Mouse (Mus musculus) cerebellum, adult 2 months (tissue): ENCODE data around the gene Map4k2. TPM values are rescaled to one million over a fixed set of nuclear protein-coding genes. Genes with fewer than 3 reads are reported as not detected.

Experiments used
- DNase-seq, 2 experiments: peaks; one replicate each; pipeline ENCODE4 v3.0.0; 2021
- H3K27ac ChIP-seq: fragments of 200-500 bp; 2 replicates; pipeline ENCODE4 v1.5.1; 2012; ENCODE audit warnings: low read length, control low read depth, inconsistent platforms; ENCODE audit not compliant: insufficient read depth
- H3K27me3 ChIP-seq: fragments of 200-500 bp; 2 replicates; pipeline ENCODE4 v1.6.1; 2012; ENCODE audit warnings: inconsistent platforms, mild to moderate bottlenecking, low read length, moderate library complexity; ENCODE audit not compliant: control insufficient read depth, insufficient read depth
- H3K4me1 ChIP-seq: fragments of 200-500 bp; 2 replicates; pipeline ENCODE4 v1.6.1; 2011; ENCODE audit warnings: low read length; ENCODE audit not compliant: control insufficient read depth, insufficient read depth
- H3K4me3 ChIP-seq: fragments of 200-500 bp; replicated peaks from 2 replicates; pipeline ENCODE3; 2011; ENCODE audit warnings: mild to moderate bottlenecking, low read depth, low read length, control low read depth; ENCODE audit not compliant: insufficient read depth
- CTCF ChIP-seq: fragments of 200-500 bp; IDR thresholded peaks from 2 replicates; pipeline ENCODE4 v1.5.1; 2011; ENCODE audit warnings: low read depth, mild to moderate bottlenecking, control low read depth, low read length, moderate library complexity, borderline replicate concordance; ENCODE audit not compliant: insufficient read depth
- POLR2A ChIP-seq: fragments of 200-500 bp; IDR thresholded peaks from 2 replicates; pipeline ENCODE4 v1.6.1; 2011; ENCODE audit warnings: low read length, control low read depth, borderline replicate concordance; ENCODE audit not compliant: insufficient read depth
- WGBS: fragments of 180-500 bp; shearing (Covaris S2); methylation state at CpG from one replicate; pipeline ENCODE4 v1.1.7; 2018; 5-methylcytosine and 5-hydroxymethylcytosine counted together
- polyA plus RNA-seq: library from polyadenylated mRNA; depleted of rRNA; stranded (reverse); fragments of >200 nt; gene quantifications from 2 replicates; pipeline ENCODE4 v1.2.3, GENCODE M21; 2012

Gene Map4k2
- polyA plus RNA-seq, 1 experiment = 317 TPM

DNA sequence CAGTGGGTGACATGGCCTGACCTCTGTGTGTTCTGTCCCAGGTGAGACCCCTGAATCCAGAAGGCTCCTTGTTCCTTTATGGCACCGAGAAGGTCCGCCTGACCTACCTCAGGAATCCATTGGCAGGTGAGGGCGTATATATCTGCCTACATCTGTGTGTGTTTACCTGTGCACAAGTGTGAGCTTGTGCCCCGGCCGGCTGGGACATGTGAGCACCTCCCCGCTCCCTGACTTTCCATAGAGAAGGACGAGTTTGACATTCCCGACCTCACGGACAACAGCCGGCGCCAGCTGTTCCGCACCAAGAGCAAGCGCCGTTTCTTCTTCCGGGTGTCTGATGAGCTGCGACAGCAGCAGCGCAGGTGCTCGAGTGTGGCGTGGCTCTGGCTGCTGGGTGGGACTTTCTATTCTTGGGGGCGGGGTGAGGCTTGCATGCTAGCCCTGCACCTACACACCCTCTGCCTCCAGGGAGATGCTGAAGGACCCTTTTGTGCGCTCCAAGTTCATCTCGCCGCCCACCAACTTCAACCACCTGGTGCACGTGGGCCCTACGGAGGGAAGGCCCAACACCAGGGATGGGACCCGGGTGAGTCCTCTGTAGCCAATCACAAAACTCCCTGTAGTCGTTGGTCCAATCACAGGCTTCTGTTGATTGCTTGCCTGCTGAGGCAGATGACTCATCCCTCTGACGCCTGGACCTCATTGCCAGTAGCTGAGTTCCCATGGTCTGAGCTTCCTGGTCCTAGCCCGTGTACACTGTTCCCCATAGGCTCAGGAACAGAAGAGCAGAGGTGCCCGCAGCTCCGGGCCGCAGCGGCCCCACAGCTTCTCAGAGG is 18.9 kb upstream of the Map4k2 start:
- WGBS = 77% methylated on average over 33 of the region's 33 CpGs
- H3K4me3 ChIP-seq = no peak overlapping the region
- no peaks in the 10 kb centered on the region for H3K27me3 ChIP-seq
- no peak for TF ChIP-seq CTCF
- no peak overlapping the region for H3K27ac ChIP-seq
- peak; percentile 27 to 62 for DNase-seq
- H3K4me1 ChIP-seq = peaks cover 2% of the 10 kb centered on the region; the same call in 1 of the 2 replicates

GRCm38 (mm10) chr19:6324751-6325150 is 16.2 kb upstream of the Map4k2 start:
- Histone ChIP-seq H3K27me3 (no peaks in the 10 kb centered on the region), H3K4me3 (no peak overlapping the region), H3K27ac (no peak overlapping the region), H3K4me1 (peaks cover 2% of the 10 kb centered on the region; the same call in 1 of the 2 replicates)
- TF ChIP-seq POLR2A (no peak), CTCF (no peak)
- 77% methylated on average over 9 of the region's 9 CpGs for WGBS
- no peak for DNase-seq

DNA sequence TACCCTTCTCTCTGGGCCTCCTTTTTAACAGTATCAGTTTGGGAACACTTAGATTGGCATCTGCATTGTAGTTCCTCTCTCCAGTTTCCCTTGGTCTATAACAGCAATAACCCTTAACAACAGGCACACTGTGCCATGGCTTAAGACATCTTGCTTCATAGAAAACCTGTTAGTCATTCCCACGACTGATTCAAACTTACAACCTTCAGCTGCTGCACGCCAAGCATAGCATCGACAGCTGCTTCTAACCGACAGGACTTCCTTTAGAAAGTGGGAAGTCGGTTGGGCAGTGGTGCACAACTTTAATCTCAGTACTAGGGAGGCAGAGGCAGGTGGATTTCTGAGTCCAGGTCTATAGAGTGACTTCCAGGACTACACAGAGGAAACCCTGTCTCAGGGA is 9.8 kb upstream of the Map4k2 start:
- no peak for DNase-seq
- no peak for TF ChIP-seq POLR2A
- TF ChIP-seq CTCF = no peak
- 55% methylated on average over 5 of the region's 5 CpGs for WGBS
- Histone ChIP-seq H3K27me3 (no peaks in the 10 kb centered on the region), H3K4me1 (peaks cover 3% of the 10 kb centered on the region; the same call in 1 of the 2 replicates), H3K27ac (no peak overlapping the region), H3K4me3 (no peak overlapping the region)

DNA sequence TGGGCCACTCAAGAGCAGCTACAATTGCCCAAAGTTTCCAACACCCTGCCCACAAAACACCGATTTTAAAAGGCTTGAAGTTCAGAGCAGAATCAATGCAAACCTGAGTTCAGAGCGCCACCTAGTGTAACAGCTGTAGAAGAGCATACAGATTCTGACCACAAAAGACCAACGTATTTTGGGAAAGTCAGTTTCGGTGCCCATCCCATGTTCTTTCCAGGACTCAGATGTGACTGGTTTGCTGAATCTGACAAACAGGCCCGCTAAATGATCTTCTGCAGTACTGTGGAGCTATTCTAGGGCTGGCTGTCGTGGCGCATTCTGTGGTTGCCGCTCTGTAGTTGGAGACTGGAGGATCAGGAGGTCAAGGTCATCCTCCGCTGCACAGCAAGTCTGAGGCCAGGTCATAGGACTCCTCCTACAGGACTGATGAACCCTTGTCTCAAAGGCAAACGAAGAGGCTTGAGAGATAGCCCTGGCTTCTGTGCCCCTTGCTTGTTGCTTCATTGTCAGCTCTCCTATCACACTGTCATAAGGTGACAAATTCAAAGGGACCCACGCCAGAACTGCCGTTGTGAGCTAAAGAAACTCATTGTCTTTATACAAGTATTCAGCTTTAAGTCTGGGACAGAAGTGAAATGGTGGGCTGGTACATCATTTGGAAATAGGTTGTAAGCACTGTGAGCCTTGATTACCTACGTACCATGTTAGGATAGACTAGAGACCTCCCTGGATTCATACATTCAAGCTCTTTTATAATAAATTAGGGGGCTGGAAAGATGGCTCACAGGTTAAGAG is 9.0 kb upstream of the Map4k2 start:
- no peak for TF ChIP-seq POLR2A
- peak; percentile 65 for TF ChIP-seq CTCF
- Histone ChIP-seq H3K27me3 (no peaks in the 10 kb centered on the region), H3K27ac (no peak overlapping the region), H3K4me3 (no peak overlapping the region), H3K4me1 (peaks cover 9% of the 10 kb centered on the region)
- DNase-seq = peak; percentile 56 to 69
- WGBS = 20% methylated on average over 13 of the region's 13 CpGs

DNA sequence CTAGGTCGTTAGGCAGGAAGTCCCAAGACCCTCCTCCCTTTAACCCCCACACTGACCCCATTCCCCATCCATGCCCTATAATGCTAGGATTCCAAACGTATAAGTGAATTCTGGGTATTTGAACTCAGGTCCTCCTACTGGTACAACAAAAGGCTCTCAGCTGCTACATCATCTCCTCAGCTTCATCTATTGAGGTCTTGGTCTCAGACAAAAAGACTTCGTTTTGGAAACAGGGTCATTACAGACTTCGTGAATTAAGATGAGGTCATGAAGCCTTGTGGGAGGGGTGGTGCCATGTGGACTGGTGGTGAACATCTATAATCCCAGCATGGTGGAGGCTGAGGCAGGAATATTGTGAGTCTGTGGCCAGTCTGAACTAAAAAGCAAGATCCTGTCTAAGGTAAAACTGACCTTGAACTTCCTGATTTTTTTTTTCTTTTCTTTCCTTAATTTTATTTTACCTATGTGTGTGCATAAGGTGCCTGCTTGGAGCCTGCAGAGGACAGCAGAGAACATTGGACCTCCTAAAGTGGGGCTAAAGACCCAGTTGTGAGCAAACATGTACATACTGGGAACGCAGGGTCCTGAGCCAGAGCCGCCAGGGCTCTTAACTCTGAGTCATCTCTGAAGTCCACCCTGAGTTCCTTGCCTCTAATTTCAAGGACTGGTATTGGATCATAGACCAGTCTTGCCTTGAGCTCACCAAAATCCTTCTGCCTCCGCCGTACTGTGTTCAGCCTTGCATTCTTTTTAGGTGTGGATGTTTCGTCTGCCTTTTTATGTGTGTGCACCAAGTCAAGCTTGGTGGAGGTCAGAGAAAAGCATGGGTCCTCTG is 7.0 kb upstream of the Map4k2 start:
- DNase-seq = peak in 1 of 2 experiments; percentile 14
- no peak overlapping the region for H3K4me3 ChIP-seq
- no peak overlapping the region for H3K27ac ChIP-seq
- 68% methylated on average over 9 of the region's 9 CpGs for WGBS
- peaks cover 12% of the 10 kb centered on the region for H3K4me1 ChIP-seq
- TF ChIP-seq CTCF (no peak), POLR2A (no peak)
- H3K27me3 ChIP-seq = no peaks in the 10 kb centered on the region

- no peaks in the 10 kb centered on the region for H3K27me3 ChIP-seq
- TF ChIP-seq POLR2A (peak; percentile 48; the same call in 1 of the 2 replicates), CTCF (0 out of 2 replicates have a peak, but pooled peaks have one; percentile 14)
- H3K4me1 ChIP-seq = peaks cover 12% of the 10 kb centered on the region
- H3K27ac ChIP-seq = peak within 1 kb of the TSS; percentile 53
- under 1% methylated on average over 41 of the region's 43 CpGs for WGBS
- DNase-seq = peak; percentile 93 to 97
- H3K4me3 ChIP-seq = peak within 1 kb of the TSS; percentile 68
Observed at GRCm38 (mm10) chr19:6334673-6335457, 6.1 kb upstream of the Map4k2 start, which contains the start of gene Men1. Gene Men1, plus strand, starts transcription at chr19:6334979.
